Mouse (Mus musculus) hindbrain, embryonic 15.5 days (tissue): ENCODE measurements around the gene Gm10778. TPM values are rescaled to one million over a fixed set of nuclear protein-coding genes. Genes with fewer than 3 reads are reported as not detected.
A peak's percentile ranks its signal among the peaks of the same experiment; 100 is the strongest.

Experiments used
- ATAC-seq: fragments of 200-750 bp; cut with Nextera tagmentation; 2 replicates; pipeline ENCODE4 v1.8.0; 2017; ENCODE audit warnings: low read depth, moderate number of reproducible peaks, moderate TSS enrichment; ENCODE audit not compliant: low FRiP score
- H3K27ac ChIP-seq: fragments of 300-500 bp; sonication (generic); replicated peaks from 2 replicates; pipeline ENCODE4 v1.5.1; 2015; ENCODE audit warnings: mild to moderate bottlenecking, inconsistent platforms
- H3K27me3 ChIP-seq: fragments of 300-500 bp; sonication (generic); 2 replicates; pipeline ENCODE4 v1.6.1; 2015; ENCODE audit warnings: control low read depth, inconsistent platforms
- H3K36me3 ChIP-seq: fragments of 300-500 bp; sonication (generic); 2 replicates; pipeline ENCODE4 v1.6.1; 2015; ENCODE audit warnings: control low read depth, inconsistent platforms
- H3K4me1 ChIP-seq: fragments of 300-500 bp; sonication (generic); replicated peaks from 2 replicates; pipeline ENCODE4 v1.6.1; 2015; ENCODE audit warnings: control low read depth, inconsistent platforms
- H3K4me2 ChIP-seq: fragments of 300-500 bp; sonication (generic); 2 replicates; pipeline ENCODE4 v1.6.1; 2015; ENCODE audit warnings: moderate library complexity, mild to moderate bottlenecking, inconsistent platforms
- H3K4me3 ChIP-seq: fragments of 300-500 bp; sonication (generic); 2 replicates; pipeline ENCODE4 v1.5.1; 2015; ENCODE audit warnings: mild to moderate bottlenecking, inconsistent platforms
- H3K9ac ChIP-seq: fragments of 300-500 bp; sonication (generic); 2 replicates; pipeline ENCODE4 v1.6.1; 2015; ENCODE audit warnings: inconsistent platforms
- H3K9me3 ChIP-seq: fragments of 300-500 bp; sonication (generic); 2 replicates; pipeline ENCODE4 v1.6.1; 2016; ENCODE audit warnings: control low read depth, inconsistent platforms
- WGBS: fragments of 180-500 bp; shearing (Covaris S2); methylation state at CpG from one replicate; pipeline ENCODE4 v1.1.7; 2015; 5-methylcytosine and 5-hydroxymethylcytosine counted together
- polyA plus RNA-seq: library from polyadenylated mRNA; unstranded; fragments of >200 nt; fragmentation: Nextera tagmentation; extraction: Ambion mirVana; gene quantifications from 2 replicates; pipeline ENCODE4 v1.2.1, GENCODE M21; 2015

Gene Gm10778
- polyA plus RNA-seq, 1 experiment from 2014 or later, result 5.4 TPM

DNA sequence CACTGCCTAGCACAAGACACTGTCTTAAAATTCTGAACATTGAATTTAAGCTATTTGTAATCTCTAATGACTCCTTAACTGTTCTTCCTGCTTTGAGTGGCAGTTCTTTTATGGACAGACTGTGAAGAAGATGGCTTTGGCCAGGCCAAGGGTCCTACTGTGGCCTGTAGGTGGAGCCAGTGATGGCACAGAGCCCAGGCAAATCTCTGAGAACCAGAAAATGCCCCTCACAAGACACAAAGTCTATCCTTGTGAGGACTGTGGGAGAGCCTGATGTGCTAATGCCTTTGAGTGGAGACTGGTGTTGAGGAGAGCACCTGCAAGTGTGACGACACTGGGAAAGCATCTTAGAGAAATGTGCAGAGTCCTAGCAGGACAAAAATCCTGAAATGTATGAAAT, 40.6 kb upstream of the Gm10778 start:
- ATAC-seq, result no peak
- Histone ChIP-seq H3K4me2 (no peak overlapping the region), H3K4me3 (no peak overlapping the region), H3K9me3 (no peaks in the 10 kb centered on the region), H3K27me3 (no peaks in the 10 kb centered on the region), H3K4me1 (peaks cover 20% of the 10 kb centered on the region), H3K9ac (no peak overlapping the region), H3K36me3 (no peaks in the 10 kb centered on the region), H3K27ac (no peak overlapping the region)
- WGBS, result 91% methylated on average over 1 of the region's 1 CpGs

DNA sequence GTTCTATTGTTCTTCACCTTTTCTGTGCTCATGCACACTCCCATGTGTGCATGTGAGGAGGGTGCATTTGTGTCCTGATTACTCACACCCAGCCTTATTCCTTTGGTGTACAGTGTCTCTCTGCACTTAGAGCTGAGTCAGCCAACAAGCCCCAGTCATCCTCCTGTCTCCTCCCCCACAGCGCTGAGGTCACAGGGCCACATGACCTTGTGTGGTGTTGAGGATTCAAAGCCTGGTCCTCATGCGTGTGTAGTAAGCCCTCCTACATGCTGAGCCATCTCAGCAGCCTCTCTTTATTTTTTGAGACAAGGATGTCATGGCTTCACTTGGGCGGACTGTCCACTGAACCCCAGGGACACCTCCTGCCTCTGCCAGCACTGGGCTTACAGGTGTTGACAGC, 36.1 kb upstream of the Gm10778 start:
- H3K36me3 ChIP-seq, result no peaks in the 10 kb centered on the region
- H3K27ac ChIP-seq, result no peak overlapping the region
- no peak for ATAC-seq
- no peak overlapping the region for H3K4me2 ChIP-seq
- no peak overlapping the region for H3K4me3 ChIP-seq
- H3K9ac ChIP-seq, result no peak overlapping the region
- H3K27me3 ChIP-seq, result no peaks in the 10 kb centered on the region
- H3K9me3 ChIP-seq, result no peaks in the 10 kb centered on the region
- no peaks in the 10 kb centered on the region for H3K4me1 ChIP-seq
- 67% methylated on average over 3 of the region's 3 CpGs for WGBS

DNA sequence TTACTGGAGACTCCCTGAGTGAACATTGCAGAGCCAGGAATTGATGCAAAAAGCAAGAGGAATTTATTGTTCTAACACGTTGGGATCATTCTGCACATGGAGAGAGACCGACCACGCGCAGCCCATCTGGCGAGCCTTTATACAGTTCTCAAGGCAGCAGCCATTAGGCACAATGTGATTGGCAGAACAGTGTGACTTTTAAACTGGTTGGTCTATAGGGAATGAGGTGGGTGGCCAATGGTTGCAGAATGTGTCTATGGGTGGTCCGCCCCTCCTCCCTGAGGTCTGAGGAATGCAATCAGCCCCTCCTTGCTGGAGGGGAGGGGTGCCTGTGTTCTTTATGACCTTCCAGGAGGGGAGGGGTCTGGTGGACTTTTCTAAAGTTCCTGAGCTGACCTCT, 33.4 kb upstream of the Gm10778 start:
- WGBS, result 56% methylated on average over 6 of the region's 6 CpGs
- Histone ChIP-seq H3K4me2 (no peak overlapping the region), H3K36me3 (no peaks in the 10 kb centered on the region), H3K9ac (no peak overlapping the region), H3K9me3 (no peaks in the 10 kb centered on the region), H3K27me3 (no peaks in the 10 kb centered on the region), H3K27ac (no peak overlapping the region), H3K4me1 (no peaks in the 10 kb centered on the region), H3K4me3 (no peak overlapping the region)
- no peak for ATAC-seq

DNA sequence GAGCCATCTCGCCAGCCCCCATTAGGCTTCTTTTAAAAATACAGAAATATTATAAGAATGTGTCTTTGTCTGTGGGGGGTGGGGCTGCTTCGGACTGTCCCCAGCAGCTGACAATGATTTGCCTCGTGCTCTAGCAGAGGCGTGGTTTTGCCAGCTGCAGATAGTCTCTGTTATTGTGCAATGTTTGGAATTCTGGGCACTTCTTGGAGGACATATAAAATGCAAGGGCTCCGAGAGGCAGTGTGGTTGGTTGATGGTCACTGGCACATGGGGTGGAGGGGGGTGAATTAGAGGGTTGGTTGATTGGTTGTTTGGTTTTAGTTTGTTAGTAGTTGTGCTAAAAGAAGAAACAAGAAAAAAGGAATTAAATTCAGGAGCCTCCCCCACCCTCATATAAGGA, 28.9 kb upstream of the Gm10778 start:
- no peak for ATAC-seq
- no peak overlapping the region for H3K4me2 ChIP-seq
- H3K27me3 ChIP-seq, result no peaks in the 10 kb centered on the region
- H3K27ac ChIP-seq, result no peak overlapping the region
- H3K9ac ChIP-seq, result no peak overlapping the region
- H3K4me3 ChIP-seq, result no peak overlapping the region
- no peaks in the 10 kb centered on the region for H3K9me3 ChIP-seq
- H3K4me1 ChIP-seq, result no peaks in the 10 kb centered on the region
- WGBS, result 88% methylated on average over 5 of the region's 5 CpGs
- H3K36me3 ChIP-seq, result peaks cover 13% of the 10 kb centered on the region; the same call in 1 of the 2 replicates

DNA sequence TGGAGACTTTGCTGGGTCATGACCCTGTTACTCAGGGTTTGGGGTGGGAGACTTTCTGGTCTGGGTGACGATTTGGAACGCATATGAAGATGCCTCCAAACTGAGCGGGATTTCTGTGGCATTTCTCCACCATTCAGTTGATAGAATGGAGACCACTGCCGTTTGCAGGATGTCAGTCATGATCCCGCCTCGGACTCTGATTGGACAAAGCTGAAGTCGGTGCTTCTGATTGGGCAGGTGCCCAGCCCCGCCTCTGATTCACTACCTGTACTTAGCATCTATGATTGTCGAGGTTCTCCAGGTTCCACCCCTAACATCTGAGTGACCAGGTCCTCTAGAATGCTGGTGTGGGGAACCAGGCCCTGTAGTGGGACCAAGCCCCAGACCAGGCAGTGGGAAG, 28.1 kb upstream of the Gm10778 start:
- Histone ChIP-seq H3K4me2 (no peak overlapping the region), H3K27ac (no peak overlapping the region), H3K27me3 (no peaks in the 10 kb centered on the region), H3K36me3 (peaks cover 13% of the 10 kb centered on the region; the same call in 1 of the 2 replicates), H3K9me3 (no peaks in the 10 kb centered on the region), H3K4me3 (no peak overlapping the region), H3K9ac (no peak overlapping the region), H3K4me1 (no peaks in the 10 kb centered on the region)
- 52% methylated on average over 9 of the region's 9 CpGs for WGBS
- ATAC-seq, result no peak

DNA sequence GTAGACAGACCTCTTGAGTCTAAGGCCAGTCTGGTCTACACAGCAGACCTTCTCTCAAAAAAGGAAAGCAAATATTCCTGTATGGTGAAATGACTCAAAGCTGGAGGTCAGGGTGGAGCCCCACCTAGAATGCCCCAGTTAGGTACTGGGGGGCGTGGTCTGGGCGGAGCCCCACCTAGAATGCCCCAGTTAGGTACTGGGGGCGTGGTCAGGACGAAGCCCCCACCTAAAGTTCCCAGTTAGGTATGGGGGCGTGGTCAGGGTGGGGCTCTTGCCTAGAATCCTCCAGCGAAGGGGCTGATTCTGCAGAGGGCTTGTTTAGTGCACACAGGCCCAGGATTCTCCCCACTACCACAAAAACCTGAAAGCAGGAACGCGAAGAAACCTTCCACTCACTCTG, 25.4 kb upstream of the Gm10778 start:
- H3K27me3 ChIP-seq, result no peaks in the 10 kb centered on the region
- H3K4me3 ChIP-seq, result no peak overlapping the region
- no peak overlapping the region for H3K4me2 ChIP-seq
- peaks cover 21% of the 10 kb centered on the region for H3K4me1 ChIP-seq
- WGBS, result 56% methylated on average over 8 of the region's 8 CpGs
- ATAC-seq, result no peak
- no peak overlapping the region for H3K27ac ChIP-seq
- no peak overlapping the region for H3K9ac ChIP-seq
- H3K36me3 ChIP-seq, result peaks cover 13% of the 10 kb centered on the region; the same call in 1 of the 2 replicates
- no peaks in the 10 kb centered on the region for H3K9me3 ChIP-seq

DNA sequence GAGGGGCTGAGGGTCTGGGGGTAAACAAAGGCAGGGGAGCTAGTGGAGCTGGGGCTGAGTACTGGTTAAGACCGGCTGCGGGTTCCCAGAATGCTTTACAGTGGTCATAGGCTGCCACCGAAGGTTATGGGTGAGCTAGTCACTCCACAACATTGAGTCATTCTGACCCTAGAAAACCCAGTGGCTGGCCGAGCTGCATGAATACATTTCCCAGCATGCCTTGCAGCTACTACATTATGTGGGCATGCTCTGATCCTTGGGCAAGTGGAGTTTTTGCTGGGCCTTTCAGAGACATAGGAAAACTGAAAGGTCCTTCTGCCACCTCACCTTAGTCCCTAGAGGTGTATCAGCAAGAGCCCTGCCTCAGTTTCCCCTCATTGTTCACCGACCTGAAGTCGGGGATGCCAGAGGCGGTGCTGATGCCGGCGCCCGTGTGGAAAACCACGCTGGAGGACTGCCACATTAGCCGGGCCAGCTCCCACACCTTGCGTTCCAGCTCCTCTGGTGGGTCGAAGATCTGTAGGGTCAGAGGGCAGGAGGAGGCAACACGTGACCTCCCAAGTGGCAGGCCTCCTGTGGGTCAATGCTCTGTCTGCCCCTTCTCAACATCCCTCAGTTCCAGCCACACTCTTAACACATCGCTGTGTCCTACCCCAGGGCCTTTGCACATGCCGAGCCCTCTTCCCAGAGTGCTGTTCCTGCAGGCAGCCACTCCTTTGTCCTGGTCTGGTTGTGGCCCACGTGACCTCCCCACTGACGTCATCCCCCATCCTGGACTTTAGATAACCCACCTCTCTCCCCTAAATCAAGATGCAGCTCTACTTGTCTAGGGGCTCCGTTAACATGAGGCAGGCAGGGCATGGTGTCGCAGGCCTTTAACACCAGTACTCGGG, 22.5 kb upstream of the Gm10778 start:
- peak overlapping the region; percentile 80 for H3K4me3 ChIP-seq
- H3K4me2 ChIP-seq, result peak overlapping the region; percentile 83
- H3K27ac ChIP-seq, result peak overlapping the region; percentile 91
- peaks cover 2% of the 10 kb centered on the region; the same call in 1 of the 2 replicates for H3K27me3 ChIP-seq
- H3K36me3 ChIP-seq, result peaks cover 13% of the 10 kb centered on the region; the same call in 1 of the 2 replicates
- WGBS, result 90% methylated on average over 22 of the region's 22 CpGs
- no peaks in the 10 kb centered on the region for H3K9me3 ChIP-seq
- H3K4me1 ChIP-seq, result peaks cover 21% of the 10 kb centered on the region
- peak overlapping the region; percentile 79 for H3K9ac ChIP-seq
- ATAC-seq, result peak; percentile 2; the same call in 1 of the 2 replicates

DNA sequence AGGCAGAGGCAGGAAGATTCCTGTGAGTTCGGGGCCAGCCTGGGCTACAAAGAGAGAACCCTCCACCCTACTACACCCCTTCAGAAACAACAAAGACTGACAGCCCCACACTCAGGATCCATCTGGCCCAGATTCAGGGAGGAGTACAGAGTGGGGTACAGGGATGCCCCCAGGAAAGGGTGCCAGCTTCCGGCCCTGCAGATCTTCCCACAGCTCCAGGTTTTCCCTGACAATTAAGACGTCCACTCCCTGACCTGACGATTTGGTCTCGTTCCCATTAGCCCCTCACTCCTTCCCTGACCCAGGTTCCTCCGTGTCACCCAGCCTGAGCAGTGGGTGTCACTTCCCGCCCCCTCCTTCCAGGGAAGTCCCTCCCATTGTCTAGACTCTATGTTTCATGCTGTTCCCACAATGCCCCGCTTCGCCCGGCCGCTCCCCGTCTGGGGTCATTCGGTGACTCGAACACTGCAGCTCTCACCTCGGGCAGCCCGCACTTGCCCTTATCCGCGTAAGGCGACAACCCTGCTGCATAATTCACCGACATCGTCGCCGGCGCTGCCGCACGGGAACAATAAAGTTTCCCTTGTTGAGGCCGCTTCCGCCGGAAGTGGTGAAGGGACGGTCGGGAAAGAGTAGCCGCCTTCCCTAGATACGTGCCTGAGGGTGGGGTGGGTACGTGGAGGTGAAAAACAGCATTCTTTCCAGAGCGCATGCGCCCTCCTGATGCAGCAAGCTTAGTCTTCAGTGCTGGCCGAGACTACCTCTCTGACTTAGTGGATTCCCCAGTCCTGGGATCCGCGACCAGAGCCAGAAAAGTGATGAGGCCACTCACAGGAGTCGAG, 21.6 kb upstream of the Gm10778 start, which contains the start of gene Sirt6:
TSS of gene Sirt6 (minus strand) at position 804 of the 842 bp plus-strand sequence.
- H3K36me3 ChIP-seq, result peaks cover 13% of the 10 kb centered on the region; the same call in 1 of the 2 replicates
- H3K4me2 ChIP-seq, result peak within 1 kb of the TSS; percentile 83
- H3K9ac ChIP-seq, result peak within 1 kb of the TSS; percentile 79
- H3K27me3 ChIP-seq, result peaks cover 2% of the 10 kb centered on the region; the same call in 1 of the 2 replicates
- peak within 1 kb of the TSS; percentile 91 for H3K27ac ChIP-seq
- H3K4me3 ChIP-seq, result peak within 1 kb of the TSS; percentile 80
- 5% methylated on average over 40 of the region's 40 CpGs for WGBS
- ATAC-seq, result peak; percentile 88
- peaks cover 21% of the 10 kb centered on the region for H3K4me1 ChIP-seq
- H3K9me3 ChIP-seq, result no peaks in the 10 kb centered on the region

DNA sequence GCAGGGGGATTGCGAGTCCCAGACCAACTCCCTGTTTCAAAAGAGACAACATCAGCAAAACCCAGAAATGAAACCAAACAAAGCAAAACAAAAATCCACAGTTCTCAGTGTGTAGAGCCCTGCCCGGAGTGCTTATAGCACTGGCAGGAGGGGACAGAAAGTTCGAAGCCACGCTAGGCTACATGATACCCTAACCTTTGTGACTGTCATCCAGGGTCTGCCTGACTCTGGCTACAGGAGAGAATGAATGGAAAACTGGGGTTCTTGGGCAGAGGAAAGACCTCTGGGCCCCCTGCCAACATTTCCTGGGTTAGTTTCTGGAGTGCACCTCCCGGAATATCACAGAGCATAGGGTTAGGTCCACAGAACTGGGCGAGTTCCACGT, 21.0 kb upstream of the Gm10778 start:
- Histone ChIP-seq H3K9me3 (no peaks in the 10 kb centered on the region), H3K27me3 (peaks cover 2% of the 10 kb centered on the region; the same call in 1 of the 2 replicates), H3K9ac (peak overlapping the region; percentile 79), H3K36me3 (peaks cover 9% of the 10 kb centered on the region; the same call in 1 of the 2 replicates), H3K4me2 (peak overlapping the region; percentile 83), H3K4me3 (peak overlapping the region; percentile 80), H3K27ac (peak overlapping the region; percentile 91), H3K4me1 (peaks cover 24% of the 10 kb centered on the region)
- 64% methylated on average over 7 of the region's 7 CpGs for WGBS
- peak; percentile 12; the same call in 1 of the 2 replicates for ATAC-seq

DNA sequence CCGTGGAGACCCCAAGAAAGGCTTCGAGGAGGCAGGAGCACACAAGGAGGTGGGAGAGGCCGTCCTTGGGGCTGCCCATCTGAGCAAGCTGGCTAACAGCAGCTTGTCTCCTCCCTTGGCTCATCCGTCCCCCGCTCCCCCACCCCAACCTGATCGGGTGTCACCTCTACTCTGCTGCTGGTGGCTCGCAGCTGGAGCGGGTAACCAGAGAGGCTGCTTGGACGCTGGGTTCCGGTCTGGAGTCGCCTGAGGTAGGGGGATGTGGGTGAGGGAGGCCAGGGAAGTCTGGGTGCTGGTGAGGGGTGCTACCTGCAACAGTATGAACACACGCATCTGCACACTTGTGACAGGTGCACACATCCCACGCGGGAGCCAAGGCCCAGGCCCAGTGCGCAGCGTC, 20.5 kb upstream of the Gm10778 start, which contains the start of gene Ankrd24:
TSS of gene Ankrd24 (plus strand) at position 151 of the 400 bp plus-strand sequence.
- 87% methylated on average over 16 of the region's 16 CpGs for WGBS
- H3K4me1 ChIP-seq, result peaks cover 28% of the 10 kb centered on the region
- peak within 1 kb of the TSS; percentile 83 for H3K4me2 ChIP-seq
- H3K27me3 ChIP-seq, result peaks cover 2% of the 10 kb centered on the region; the same call in 1 of the 2 replicates
- peak within 1 kb of the TSS; percentile 79 for H3K9ac ChIP-seq
- H3K27ac ChIP-seq, result peak within 1 kb of the TSS; percentile 91
- ATAC-seq, result peak; percentile 1; the same call in 1 of the 2 replicates
- H3K36me3 ChIP-seq, result peaks cover 9% of the 10 kb centered on the region; the same call in 1 of the 2 replicates
- H3K4me3 ChIP-seq, result peak within 1 kb of the TSS; percentile 80
- no peaks in the 10 kb centered on the region for H3K9me3 ChIP-seq

DNA sequence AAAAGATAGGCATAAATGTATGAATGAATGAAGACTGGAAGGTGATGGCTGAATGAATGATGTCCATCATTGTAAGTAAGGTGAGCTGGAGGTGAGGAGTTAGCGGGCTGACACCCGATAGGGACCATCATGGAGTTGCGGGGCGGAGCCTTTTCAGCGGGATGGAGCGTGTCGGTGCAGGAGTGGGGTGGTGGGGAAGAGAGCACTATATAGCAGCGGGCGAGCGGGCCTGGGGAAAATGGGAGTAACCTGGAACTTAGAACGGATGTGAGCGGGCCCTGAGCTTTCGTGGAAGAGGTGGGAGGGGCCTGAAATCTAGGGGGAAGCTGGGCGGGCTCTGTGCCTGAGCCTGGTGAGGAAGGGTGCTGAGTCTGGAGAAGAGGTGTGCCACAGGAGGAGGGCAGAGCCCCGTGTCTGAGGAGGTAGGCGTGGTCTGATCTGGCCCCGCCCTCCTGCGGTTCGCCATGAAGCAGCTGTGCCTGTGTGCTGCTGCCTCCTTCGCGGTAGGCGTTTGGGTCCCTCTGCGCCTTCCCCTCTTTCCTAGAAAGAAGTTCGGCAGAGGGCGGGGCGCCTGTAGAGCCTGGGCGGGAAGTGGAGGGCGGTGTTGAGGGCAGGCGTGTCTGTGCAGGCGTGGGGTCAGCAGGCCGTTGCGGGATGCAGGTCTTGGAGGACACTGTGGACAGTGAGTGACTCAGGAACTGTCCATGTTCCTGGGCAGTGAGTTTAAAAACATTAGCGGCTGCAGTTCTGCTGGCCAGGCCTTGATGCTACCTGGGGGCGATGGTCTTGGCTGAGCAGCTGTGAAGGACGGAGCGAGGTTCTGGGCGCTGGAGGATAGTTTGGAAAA, 15.4 kb upstream of the Gm10778 start:
- Histone ChIP-seq H3K4me3 (peak overlapping the region; percentile 44), H3K9me3 (no peaks in the 10 kb centered on the region), H3K9ac (peak overlapping the region; percentile 52), H3K4me1 (peaks cover 15% of the 10 kb centered on the region), H3K27me3 (peaks cover 2% of the 10 kb centered on the region; the same call in 1 of the 2 replicates), H3K4me2 (peak overlapping the region; percentile 78), H3K27ac (peak overlapping the region; percentile 73), H3K36me3 (no peaks in the 10 kb centered on the region)
- 4% methylated on average over 37 of the region's 37 CpGs for WGBS
- peak; percentile 90 for ATAC-seq
